Mouse (Mus musculus) ES-Bruce4 (cell line): ENCODE results near the gene Olfr503. TPM values are rescaled to one million over a fixed set of nuclear protein-coding genes. Genes with fewer than 3 reads are reported as not detected.
"Not testable (repeated sequence)": the region's sequence is repeated elsewhere in the genome, so short reads cannot be mapped to it uniquely, and the experiment has no call there.

Experiments used
- H3K27ac ChIP-seq: 2 replicates; pipeline ENCODE4 v1.5.1; 2012; ENCODE audit warnings: low read length, inconsistent platforms; ENCODE audit not compliant: insufficient read depth
- H3K27me3 ChIP-seq: 2 replicates; pipeline ENCODE4 v1.6.1; 2012; ENCODE audit warnings: mild to moderate bottlenecking, low read length, inconsistent platforms; ENCODE audit not compliant: control insufficient read depth, poor library complexity, insufficient read depth, severe bottlenecking
- H3K36me3 ChIP-seq: 2 replicates; pipeline ENCODE4 v1.6.1; 2012; ENCODE audit warnings: inconsistent platforms, mild to moderate bottlenecking, low read length, moderate library complexity; ENCODE audit not compliant: control insufficient read depth, poor library complexity, insufficient read depth, severe bottlenecking
- H3K4me1 ChIP-seq: one replicate; pipeline ENCODE4 v1.8.1; 2011; ENCODE audit warnings: low read length; ENCODE audit not compliant: control insufficient read depth, insufficient read depth
- H3K4me3 ChIP-seq: 2 replicates; pipeline ENCODE4 v1.5.1; 2011; ENCODE audit warnings: low read depth, mild to moderate bottlenecking, low read length
- H3K9ac ChIP-seq: 2 replicates; pipeline ENCODE4 v1.6.1; 2012; ENCODE audit warnings: low read depth, mild to moderate bottlenecking, inconsistent platforms; ENCODE audit not compliant: poor library complexity, severe bottlenecking
- H3K9me3 ChIP-seq: replicated peaks from 2 replicates; pipeline ENCODE4 v1.6.1; 2012; ENCODE audit warnings: mild to moderate bottlenecking, low read length, inconsistent platforms; ENCODE audit not compliant: control insufficient read depth, poor library complexity, insufficient read depth, severe bottlenecking
- CTCF ChIP-seq: IDR thresholded peaks from one replicate; pipeline ENCODE4 v1.8.1; 2011; ENCODE audit warnings: low read depth, low read length
- EP300 ChIP-seq: IDR thresholded peaks from 2 replicates; pipeline ENCODE4 v1.6.1; 2011; ENCODE audit warnings: low read depth, low read length; ENCODE audit not compliant: insufficient read depth
- POLR2A ChIP-seq: IDR thresholded peaks from one replicate; pipeline ENCODE4 v1.8.1; 2011; ENCODE audit warnings: low read length; ENCODE audit not compliant: insufficient read depth
- polyA plus RNA-seq: library from polyadenylated mRNA; stranded (reverse); fragments of >200 nt; gene quantifications from 2 replicates; pipeline ENCODE4 v1.2.4, GENCODE M21; 2011; ENCODE audit warnings: low read depth; ENCODE audit not compliant: missing spikeins, insufficient read depth, insufficient read length

The Olfr503 gene
- not detected in 2 replicates for polyA plus RNA-seq

GRCm38 (mm10) chr7:108544227-108544626, at the start of gene Olfr503:
Gene Olfr503, plus strand, starts transcription at chr7:108544527.
- not testable (repeated sequence) for H3K27ac ChIP-seq, H3K4me1 ChIP-seq, H3K9ac ChIP-seq, H3K36me3 ChIP-seq, H3K9me3 ChIP-seq, H3K4me3 ChIP-seq, H3K27me3 ChIP-seq

DNA sequence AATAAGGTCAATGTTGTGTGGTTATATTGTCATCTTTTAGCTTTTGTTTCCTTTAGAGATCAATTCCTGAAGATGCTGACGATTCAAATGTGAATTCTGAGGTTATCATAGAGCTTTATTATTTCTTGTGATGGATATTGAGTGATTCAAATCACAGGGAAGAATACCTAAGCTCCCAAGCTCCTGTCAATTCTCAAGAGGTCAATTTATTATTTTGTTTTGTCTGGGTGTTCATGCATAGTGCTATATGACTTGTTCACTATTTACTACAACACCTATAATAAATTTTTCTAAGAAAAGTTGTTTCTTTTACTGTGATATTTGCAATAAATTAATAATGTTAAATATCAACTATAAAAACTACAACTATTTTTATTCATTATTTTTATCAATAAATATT, 19.4 kb upstream of the Olfr503 start, which contains the start of gene Olfr502:
Gene Olfr502 (minus strand): TSS at position 101 of the 400 bp plus-strand sequence.
- no peaks in the 10 kb centered on the region for H3K4me1 ChIP-seq
- no peaks in the 10 kb centered on the region for H3K27me3 ChIP-seq
- H3K27ac ChIP-seq: no peak within 1 kb of the TSS
- H3K4me3 ChIP-seq: no peak within 1 kb of the TSS
- no peaks in the 10 kb centered on the region for H3K9me3 ChIP-seq
- H3K36me3 ChIP-seq: no peaks in the 10 kb centered on the region
- H3K9ac ChIP-seq: no peak within 1 kb of the TSS
- TF ChIP-seq EP300: no peak
- TF ChIP-seq POLR2A: no peak
- no peak for TF ChIP-seq CTCF

- TF ChIP-seq CTCF (peak; percentile 19), POLR2A (no peak), EP300 (no peak)
- H3K27me3 ChIP-seq: no peaks in the 10 kb centered on the region
- H3K9ac ChIP-seq: no peak overlapping the region
- no peaks in the 10 kb centered on the region for H3K9me3 ChIP-seq
- no peaks in the 10 kb centered on the region for H3K36me3 ChIP-seq
- no peak overlapping the region for H3K4me3 ChIP-seq
- no peaks in the 10 kb centered on the region for H3K4me1 ChIP-seq
- H3K27ac ChIP-seq: no peak overlapping the region
Observed at GRCm38 (mm10) chr7:108542416-108542815, 1.9 kb upstream of the Olfr503 start.

DNA sequence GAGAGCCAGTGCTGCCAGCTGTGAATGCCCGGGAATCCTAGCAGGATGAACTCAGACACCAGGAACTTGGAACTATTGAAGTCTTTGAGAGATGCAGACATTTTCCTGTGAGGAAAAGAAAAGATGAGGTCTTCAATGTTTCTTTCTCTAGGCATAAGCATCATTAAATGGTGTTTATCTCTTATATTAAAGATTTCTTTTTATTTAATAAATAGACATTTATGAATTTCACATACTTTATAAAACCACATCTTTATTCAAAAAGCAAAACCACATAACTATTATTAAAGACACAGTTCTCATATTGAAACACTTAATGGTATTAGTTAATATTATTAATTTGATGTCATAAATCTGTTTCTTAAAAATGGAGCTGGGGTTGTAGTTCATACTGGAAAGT, 21.4 kb downstream of the Olfr503 start, which contains the start of gene Olfr504:
Gene Olfr504 (minus strand): TSS at position 101 of the 400 bp plus-strand sequence.
- H3K27ac ChIP-seq: no peak within 1 kb of the TSS
- H3K36me3 ChIP-seq: no peaks in the 10 kb centered on the region
- H3K9ac ChIP-seq: no peak within 1 kb of the TSS
- no peaks in the 10 kb centered on the region for H3K27me3 ChIP-seq
- TF ChIP-seq POLR2A (no peak), CTCF (no peak), EP300 (no peak)
- H3K4me3 ChIP-seq: no peak within 1 kb of the TSS
- peaks cover 9% of the 10 kb centered on the region for H3K9me3 ChIP-seq
- no peaks in the 10 kb centered on the region for H3K4me1 ChIP-seq

DNA sequence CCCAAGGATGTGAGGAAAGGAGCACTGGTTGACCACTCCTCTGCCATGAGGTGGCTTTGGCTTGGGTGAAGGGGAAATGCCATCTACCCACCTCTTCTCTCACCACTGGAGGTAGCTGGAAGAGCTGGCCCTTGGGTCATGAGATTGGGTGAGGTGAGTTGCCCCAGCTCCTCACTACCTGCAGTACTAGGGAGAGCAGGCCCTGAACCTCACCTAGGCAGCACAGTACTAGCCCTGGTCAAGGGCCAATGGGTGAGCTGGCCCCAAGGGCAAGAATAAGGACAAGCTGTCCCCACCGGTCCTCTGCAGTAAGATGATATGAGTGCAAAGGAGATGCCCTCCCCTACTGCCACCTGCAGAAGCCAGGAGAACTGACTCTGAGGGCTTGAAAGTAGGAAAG, 45.5 kb downstream of the Olfr503 start:
- no peak for TF ChIP-seq CTCF
- TF ChIP-seq POLR2A: no peak
- TF ChIP-seq EP300: no peak
- Histone ChIP-seq H3K4me1 (no peaks in the 10 kb centered on the region), H3K4me3 (no peak overlapping the region)

More for the DNA sequence above, 45.5 kb downstream of the Olfr503 start:
- Histone ChIP-seq H3K36me3 (no peaks in the 10 kb centered on the region), H3K27me3 (no peaks in the 10 kb centered on the region), H3K9ac (no peak overlapping the region), H3K9me3 (no peaks in the 10 kb centered on the region; the same call in 1 of the 2 replicates), H3K27ac (no peak overlapping the region)

Other genes starting within 250 kb of the Olfr503 start
- gene Olfr491, start 231.1 kb upstream of the Olfr503 start, polyA plus RNA-seq: not detected in 2 replicates
- not detected in 2 replicates for gene Olfr492, start 220.9 kb upstream of the Olfr503 start, polyA plus RNA-seq
- not detected in 2 replicates for gene Olfr493, start 197.5 kb upstream of the Olfr503 start, polyA plus RNA-seq
- gene Olfr494, start 179.2 kb upstream of the Olfr503 start, polyA plus RNA-seq: not detected in 2 replicates
- not detected in 2 replicates for gene Olfr495, start 151.4 kb upstream of the Olfr503 start, polyA plus RNA-seq
- gene Olfr497, start 124.1 kb upstream of the Olfr503 start, polyA plus RNA-seq: not detected in 2 replicates
- not detected in 2 replicates for gene Olfr498, start 79.2 kb upstream of the Olfr503 start, polyA plus RNA-seq
- gene Olfr502, start 19.5 kb upstream of the Olfr503 start, polyA plus RNA-seq: not detected in 2 replicates
- not detected in 2 replicates for gene Olfr504, start 21.3 kb downstream of the Olfr503 start, polyA plus RNA-seq
- 0.20 TPM in 1 of 2 replicates, not detected in the other for gene Olfr506, start 66.3 kb downstream of the Olfr503 start, polyA plus RNA-seq
- gene Olfr507, start 77.3 kb downstream of the Olfr503 start, polyA plus RNA-seq: not detected in 2 replicates
- gene Olfr508, start 85.5 kb downstream of the Olfr503 start, polyA plus RNA-seq: not detected in 2 replicates
- gene Olfr509, start 107.4 kb downstream of the Olfr503 start, polyA plus RNA-seq: not detected in 2 replicates
- not detected in 2 replicates for gene Olfr510, start 121.9 kb downstream of the Olfr503 start, polyA plus RNA-seq
- not detected in 2 replicates for gene Olfr512, start 168.8 kb downstream of the Olfr503 start, polyA plus RNA-seq
- gene Olfr513, start 206.4 kb downstream of the Olfr503 start, polyA plus RNA-seq: not detected in 2 replicates